Mouse (Mus musculus): ENCODE data around the gene Tmem229b. TPM values are rescaled to one million over a fixed set of nuclear protein-coding genes. Genes with fewer than 3 reads are reported as not detected.

The Tmem229b gene
- polyA plus RNA-seq, 1 experiment from 2014 or later = 62.1 TPM

DNA sequence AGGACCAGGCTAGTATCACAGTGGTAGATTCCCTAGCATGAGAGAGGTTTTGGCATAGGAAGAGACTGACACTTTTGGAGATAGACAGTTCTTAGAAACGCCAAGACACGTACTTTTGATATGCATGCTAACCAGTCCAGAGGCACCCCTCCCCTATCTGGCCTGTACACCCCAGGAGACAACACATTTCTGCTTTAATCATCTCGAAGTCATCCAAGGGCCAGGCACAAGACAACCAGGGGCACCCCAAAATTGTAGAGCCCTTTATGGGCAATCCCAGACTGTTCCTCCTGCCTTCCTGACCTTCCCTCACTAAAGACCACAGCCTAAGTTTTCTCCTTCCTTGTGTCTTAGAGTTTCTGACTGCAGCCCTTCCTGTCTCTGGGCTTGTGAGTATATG is 91.9 kb downstream of the Tmem229b start:
- WGBS = 82% methylated on average over 3 of the region's 3 CpGs

DNA sequence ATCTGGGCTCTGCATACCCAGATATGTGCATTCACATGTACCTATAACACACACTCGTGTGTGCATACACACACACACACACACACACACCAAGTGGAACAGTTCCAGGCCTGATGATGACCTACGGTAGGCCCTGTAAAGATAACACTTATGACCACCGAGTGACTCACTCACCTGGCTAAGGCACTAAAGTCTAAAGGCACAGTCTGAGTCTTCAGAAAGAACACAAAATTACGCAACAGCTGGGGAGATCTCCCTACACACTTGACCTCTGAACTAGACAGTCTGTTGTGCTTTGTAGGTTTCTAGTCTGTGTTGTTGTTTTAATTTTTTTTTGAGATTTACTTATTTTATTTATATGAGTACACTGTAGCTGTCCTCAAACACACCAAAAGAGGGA is 93.0 kb downstream of the Tmem229b start:
- ATAC-seq (ENCODE audit: low FRiP score, low TSS enrichment) = no peak

More for the DNA sequence above, 91.9 kb downstream of the Tmem229b start:
- no peak overlapping the region for H3K27ac ChIP-seq (replicated peaks; ENCODE audit: low read depth, low read length)
- no peaks in the 10 kb centered on the region for H3K36me3 ChIP-seq (ENCODE audit: control insufficient read depth, insufficient read depth, low read length)
- no peak overlapping the region for H3K4me3 ChIP-seq (replicated peaks; ENCODE audit: low read depth, low read length)
- DNase-seq = no peak
- peaks cover 33% of the 10 kb centered on the region for H3K27me3 ChIP-seq (ENCODE audit: control insufficient read depth, insufficient read depth, low read length)
- H3K4me1 ChIP-seq (ENCODE audit: control insufficient read depth, insufficient read depth, low read length) = peaks cover 5% of the 10 kb centered on the region
- no peak overlapping the region for H3K4me2 ChIP-seq (ENCODE audit: low read length)
- ATAC-seq (ENCODE audit: low FRiP score, low TSS enrichment) = no peak
- H3K9ac ChIP-seq (replicated peaks; ENCODE audit: low read length) = no peak overlapping the region
- H3K9me3 ChIP-seq (ENCODE audit: control insufficient read depth, low read length) = no peaks in the 10 kb centered on the region

More for the DNA sequence above, 93.0 kb downstream of the Tmem229b start:
- H3K4me2 ChIP-seq (ENCODE audit: low read length) = no peak overlapping the region
- no peak overlapping the region for H3K4me3 ChIP-seq (replicated peaks; ENCODE audit: low read depth, low read length)
- peaks cover 5% of the 10 kb centered on the region for H3K4me1 ChIP-seq (ENCODE audit: control insufficient read depth, insufficient read depth, low read length)
- H3K27me3 ChIP-seq (ENCODE audit: control insufficient read depth, insufficient read depth, low read length) = peaks cover 43% of the 10 kb centered on the region
- H3K36me3 ChIP-seq (ENCODE audit: control insufficient read depth, insufficient read depth, low read length) = no peaks in the 10 kb centered on the region
- 90% methylated on average over 4 of the region's 4 CpGs for WGBS
- DNase-seq = no peak
- H3K27ac ChIP-seq (replicated peaks; ENCODE audit: low read depth, low read length) = no peak overlapping the region
- H3K9ac ChIP-seq (replicated peaks; ENCODE audit: low read length) = no peak overlapping the region
- no peaks in the 10 kb centered on the region for H3K9me3 ChIP-seq (ENCODE audit: control insufficient read depth, low read length)

Other genes with a start within 250 kb of the Tmem229b start
- 141 and 165 TPM in 2 replicates for gene Atp6v1d, start 146.0 kb downstream of the Tmem229b start, polyA plus RNA-seq (2014; fragmentation: Nextera tagmentation; extraction: Ambion mirVana)
- gene Eif2s1, start 145.8 kb downstream of the Tmem229b start, polyA plus RNA-seq (2014; fragmentation: Nextera tagmentation; extraction: Ambion mirVana) = 132 and 143 TPM in 2 replicates
- 0.92 and 1.3 TPM in 2 replicates for gene Plek2, start 100.7 kb downstream of the Tmem229b start, polyA plus RNA-seq (2014; fragmentation: Nextera tagmentation; extraction: Ambion mirVana)
- 1.9 and 3.1 TPM in 2 replicates for gene Plekhh1, start 21.5 kb upstream of the Tmem229b start, polyA plus RNA-seq (2014; fragmentation: Nextera tagmentation; extraction: Ambion mirVana)
- 17.3 and 22.2 TPM in 2 replicates for gene Pigh, start 82.0 kb upstream of the Tmem229b start, polyA plus RNA-seq (2014; fragmentation: Nextera tagmentation; extraction: Ambion mirVana)
- 31.1 and 35.8 TPM in 2 replicates for gene Arg2, start 123.2 kb upstream of the Tmem229b start, polyA plus RNA-seq (2014; fragmentation: Nextera tagmentation; extraction: Ambion mirVana)
- 158 and 174 TPM in 2 replicates for gene Vti1b, start 165.0 kb upstream of the Tmem229b start, polyA plus RNA-seq (2014; fragmentation: Nextera tagmentation; extraction: Ambion mirVana)
- 27.7 and 31.6 TPM in 2 replicates for gene Rdh11, start 184.7 kb upstream of the Tmem229b start, polyA plus RNA-seq (2014; fragmentation: Nextera tagmentation; extraction: Ambion mirVana)
- 0.86 and 0.97 TPM in 2 replicates for gene Rdh12, start 201.3 kb upstream of the Tmem229b start, polyA plus RNA-seq (2014; fragmentation: Nextera tagmentation; extraction: Ambion mirVana)

Measured in midbrain, embryonic 14.5 days (tissue).